Comparison of ENCODE assay signal across 25 mouse cellular contexts in genomic region chr3:141629431-141629830, GRCm38 (mm10).
"Had no signal": no experiment of that assay in that cellular context is flagged by ENCODE, and none has a peak within 500 bp of the region (broad histone marks: within the 10 kb centered on the region; RNA-seq: fewer than 3 reads in every experiment).

No protein-coding gene starts in this region.

- H3K4me1 ChIP-seq: heart, embryonic 10.5 days; heart, embryonic 12.5 days; intestine, embryonic 15.5 days; limb, embryonic 12.5 days; liver, embryonic 13.5 days had no signal

- H3K27ac ChIP-seq: gastrocnemius, adult 2 months; heart, embryonic 10.5 days; hindbrain, embryonic 14.5 days; intestine, embryonic 15.5 days; layer of hippocampus, adult 2 months; left cerebral cortex, adult 2 months; limb, embryonic 10.5 days; limb, embryonic 12.5 days; liver, embryonic 13.5 days had no signal

- H3K9me3 ChIP-seq: heart, embryonic 10.5 days; heart, embryonic 12.5 days; intestine, embryonic 15.5 days; limb, embryonic 10.5 days; limb, embryonic 12.5 days; liver, embryonic 13.5 days had no signal

- H3K27me3 ChIP-seq: heart, embryonic 12.5 days; intestine, embryonic 15.5 days; limb, embryonic 12.5 days; liver, embryonic 13.5 days had no signal

- ATAC-seq: hindbrain, embryonic 16.5 days; inflammation-experienced regulatory T-cells, adult 6 months; intestine, embryonic 15.5 days; intestine, postnatal 0 days had no signal

- DNase-seq: gastrocnemius, adult 2 months; gastrocnemius, postnatal 10 days; gastrocnemius, postnatal 25 days; heart, adult 18-20 months; heart, postnatal 10 days; heart, postnatal 36 days; kidney, adult 18-20 months; kidney, adult 8-10 months; kidney, postnatal 10 days; kidney, postnatal 25 days; kidney, postnatal 4 days; liver; liver, embryonic 13.5 days had no signal

- H3K4me3 ChIP-seq: gastrocnemius, adult 2 months; heart, embryonic 10.5 days; heart, embryonic 12.5 days; intestine, embryonic 15.5 days; layer of hippocampus, adult 2 months; left cerebral cortex, adult 2 months; limb, embryonic 10.5 days; limb, embryonic 12.5 days; liver, embryonic 13.5 days had no signal

- H3K36me3 ChIP-seq: heart, embryonic 10.5 days; heart, embryonic 12.5 days; intestine, embryonic 15.5 days; limb, embryonic 10.5 days; limb, embryonic 12.5 days; liver, embryonic 13.5 days had no signal

- H3K4me2 ChIP-seq: heart, embryonic 12.5 days; hindbrain, embryonic 14.5 days; intestine, embryonic 15.5 days; limb, embryonic 12.5 days; liver, embryonic 11.5 days; liver, embryonic 13.5 days had no signal

- H3K9ac ChIP-seq: heart, embryonic 12.5 days; hindbrain, embryonic 14.5 days; intestine, embryonic 15.5 days; limb, embryonic 12.5 days; liver, embryonic 13.5 days had no signal
